Mouse (Mus musculus) lung, postnatal 4 days (tissue): ENCODE measurements around the gene Brat1.

ENCODE experiments used
- DNase-seq, 2 experiments: peaks; one replicate each; pipeline ENCODE4 v3.0.0; 2021

Brat1 gene

DNA sequence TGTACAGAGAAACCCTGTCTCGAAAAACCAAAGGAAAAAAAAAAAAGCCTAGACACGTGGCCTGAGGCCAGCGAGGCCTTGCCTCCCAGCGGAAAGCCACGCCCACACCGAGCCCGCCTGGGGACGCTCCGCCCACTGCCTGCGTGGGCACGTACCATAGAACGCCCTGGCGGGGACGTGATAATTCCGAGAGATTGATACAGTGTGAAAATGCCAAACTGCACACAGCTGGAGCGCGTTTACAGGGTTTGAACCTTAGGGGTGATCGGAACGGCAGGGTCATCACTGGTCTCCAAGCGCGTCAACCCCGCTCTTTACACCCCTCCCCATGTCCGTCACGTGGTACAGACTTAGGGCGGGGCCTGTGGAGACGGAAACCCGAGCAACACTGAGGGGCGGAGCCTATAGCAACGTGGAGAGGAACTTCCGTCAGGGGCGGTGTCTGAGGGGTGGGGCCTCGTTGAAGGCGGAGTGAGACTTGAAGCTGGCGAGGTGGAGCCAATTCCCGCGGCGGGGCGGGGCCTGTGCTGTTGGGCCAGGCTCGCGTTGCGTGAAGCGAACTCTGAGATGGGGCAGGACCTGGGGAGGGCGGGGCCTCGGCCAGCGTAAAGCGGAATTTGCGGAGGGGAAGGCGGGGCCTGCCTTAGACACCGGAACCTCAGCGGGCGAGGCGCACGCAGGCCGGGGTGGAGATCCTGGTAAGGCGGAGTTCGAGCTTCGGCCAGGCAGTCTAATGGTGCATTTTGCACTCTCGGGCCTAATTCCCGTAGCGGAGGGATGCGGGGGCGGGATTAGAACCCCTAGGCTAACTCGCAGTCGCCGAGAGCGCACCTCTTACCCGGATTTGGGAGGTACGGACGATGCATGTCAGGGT lies at the start of gene Brat1:
TSS of gene Brat1 (plus strand) at position 634 of the 874 bp plus-strand sequence.
- peak; percentile 100 for DNase-seq

DNA sequence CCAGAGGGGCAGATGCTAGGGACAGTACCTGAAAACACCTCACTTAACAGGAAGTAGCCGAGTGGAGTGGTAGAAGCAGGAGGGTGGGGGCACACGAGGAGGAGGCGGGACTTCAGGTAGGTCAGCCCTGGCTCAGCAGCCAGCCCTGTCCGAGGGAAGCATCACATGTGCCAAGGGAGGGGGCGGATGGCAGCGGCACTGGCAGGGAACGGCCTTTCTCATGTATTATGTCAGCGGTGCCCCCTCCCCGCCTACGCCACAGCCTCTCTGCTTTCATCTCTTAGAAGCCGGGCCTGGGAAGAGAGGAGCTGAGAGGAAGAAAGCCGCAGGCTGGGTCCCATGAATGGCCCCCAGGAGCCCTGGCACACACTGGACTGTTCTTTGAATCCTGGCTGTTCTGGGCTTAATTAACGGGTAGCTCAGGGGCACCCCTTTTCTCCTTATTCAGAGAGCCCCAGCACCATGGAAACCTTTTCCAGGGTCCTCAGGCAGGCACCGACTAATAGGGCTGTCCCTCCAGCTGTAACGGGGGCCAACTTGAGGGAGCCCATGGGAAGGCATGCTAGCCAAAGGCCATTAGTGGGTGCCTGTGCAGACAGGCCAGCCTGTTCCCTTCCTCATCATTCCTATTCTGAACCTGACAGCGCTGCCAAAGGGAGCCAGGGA lies 45.1 kb upstream of the Brat1 start:
- no peak for DNase-seq

DNA sequence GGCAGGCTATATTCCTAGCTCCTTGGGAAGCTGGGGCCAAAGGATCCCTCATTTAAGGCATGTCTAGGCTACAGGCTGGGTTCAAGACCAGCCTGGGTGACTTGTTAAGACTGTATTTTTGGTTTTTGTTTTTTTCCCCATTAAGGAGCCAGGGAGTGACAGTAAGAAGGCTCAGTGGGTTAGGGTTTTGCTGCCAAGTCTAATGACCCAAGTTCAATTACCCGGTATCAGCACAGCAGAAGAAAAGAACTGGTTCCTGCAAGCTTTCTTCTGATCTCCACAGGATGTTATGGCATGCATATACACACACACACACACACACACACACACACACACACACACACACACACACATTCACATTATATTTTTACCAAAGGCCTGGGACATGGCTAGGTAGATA lies 44.4 kb upstream of the Brat1 start:
- no peak for DNase-seq

DNA sequence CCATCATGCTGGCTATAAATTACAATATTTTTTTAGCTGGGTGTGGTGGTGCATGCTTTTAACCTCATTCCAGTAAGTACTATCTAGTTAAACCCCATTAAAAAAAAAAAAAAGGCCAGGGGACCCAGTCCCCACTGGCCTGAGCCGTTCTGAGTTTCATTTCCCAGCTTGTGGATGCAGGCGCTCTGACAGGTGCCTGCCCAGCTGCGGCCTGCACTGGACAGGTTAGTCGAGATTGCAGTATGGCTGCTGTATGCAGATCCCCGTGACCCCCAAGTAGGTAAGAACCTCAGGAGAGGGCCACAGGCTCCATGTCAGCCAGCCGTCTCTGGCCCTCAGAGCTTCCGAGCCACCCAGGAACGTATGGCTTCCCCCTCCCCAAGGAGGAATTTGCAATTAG lies 43.4 kb upstream of the Brat1 start:
- DNase-seq, result no peak

DNA sequence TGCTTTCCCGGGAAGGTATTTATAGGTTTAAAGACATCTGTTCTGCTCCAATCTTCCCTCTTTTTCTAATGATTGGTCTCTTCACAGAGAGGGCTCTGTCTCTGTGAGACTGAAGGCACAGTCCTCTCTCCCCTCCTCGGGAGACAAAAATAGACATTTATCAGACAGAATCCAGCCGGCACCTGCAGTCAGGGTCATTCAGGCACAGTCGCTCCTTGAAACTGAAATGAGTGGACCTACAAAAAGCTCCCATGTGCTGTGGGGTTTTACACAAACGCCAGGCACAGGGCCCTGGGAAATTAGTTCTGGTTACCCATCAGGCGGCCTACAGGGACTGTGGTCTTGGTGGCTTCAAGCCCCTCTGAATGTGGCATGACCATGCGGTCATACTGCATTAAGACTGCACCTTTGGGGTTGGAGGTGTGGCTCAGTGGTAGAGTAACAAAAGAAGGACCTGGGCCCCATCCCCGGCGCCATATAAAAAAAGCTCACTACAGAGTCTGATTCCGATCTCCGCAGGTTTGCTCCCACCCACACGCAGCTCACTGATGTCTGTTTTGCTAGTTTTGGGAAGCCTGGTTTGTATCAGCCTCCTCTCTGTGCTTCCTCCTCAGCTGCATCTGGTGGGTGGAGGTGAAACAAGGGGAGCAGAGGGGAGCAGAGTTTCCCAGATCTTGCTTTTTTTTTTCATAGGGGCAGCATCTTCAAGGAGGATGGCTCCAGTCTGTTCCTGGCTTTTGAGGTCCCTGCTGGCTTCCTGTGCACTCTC lies 42.8 kb upstream of the Brat1 start:
- DNase-seq, result no peak

DNA sequence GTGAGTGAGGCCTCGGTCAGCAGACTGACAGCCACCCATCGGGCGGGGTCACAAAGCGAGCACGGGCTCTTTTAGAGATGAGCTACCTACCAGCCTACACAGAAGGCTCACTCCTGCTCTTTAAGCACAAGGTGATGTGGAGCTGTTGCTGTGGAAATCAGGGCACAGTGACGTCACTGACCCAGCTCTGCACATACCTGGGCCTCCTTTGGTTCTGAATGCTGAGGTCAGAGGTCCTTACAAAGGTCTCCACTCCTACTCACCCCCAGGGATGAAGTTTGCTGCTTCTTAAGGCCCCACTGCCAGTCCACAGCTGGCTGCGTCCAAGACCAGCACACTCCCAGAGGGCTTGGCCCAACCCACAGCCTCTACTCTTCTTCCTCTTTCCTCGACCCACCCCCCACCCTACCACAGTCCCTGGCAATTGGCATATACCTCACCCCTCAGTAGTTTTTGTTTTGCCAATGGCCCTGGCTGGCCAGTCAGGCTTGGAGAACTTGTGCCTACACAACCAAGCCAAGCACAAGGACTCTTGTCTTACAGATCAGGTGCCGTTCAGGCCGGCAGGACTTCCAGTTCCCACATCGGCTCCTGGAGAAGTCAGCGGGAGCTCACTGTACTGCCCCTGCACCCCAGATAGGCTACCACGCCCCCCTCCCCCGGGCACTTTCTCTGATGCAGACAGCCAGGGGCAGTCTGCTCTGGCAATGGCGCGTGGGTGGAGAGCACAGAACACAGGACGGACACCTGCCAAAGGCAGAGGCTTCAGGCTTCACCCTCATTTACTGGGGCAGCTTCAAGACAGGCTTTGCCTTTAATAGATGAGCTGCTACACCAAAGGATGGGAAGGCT lies 41.8 kb upstream of the Brat1 start:
- no peak for DNase-seq

DNA sequence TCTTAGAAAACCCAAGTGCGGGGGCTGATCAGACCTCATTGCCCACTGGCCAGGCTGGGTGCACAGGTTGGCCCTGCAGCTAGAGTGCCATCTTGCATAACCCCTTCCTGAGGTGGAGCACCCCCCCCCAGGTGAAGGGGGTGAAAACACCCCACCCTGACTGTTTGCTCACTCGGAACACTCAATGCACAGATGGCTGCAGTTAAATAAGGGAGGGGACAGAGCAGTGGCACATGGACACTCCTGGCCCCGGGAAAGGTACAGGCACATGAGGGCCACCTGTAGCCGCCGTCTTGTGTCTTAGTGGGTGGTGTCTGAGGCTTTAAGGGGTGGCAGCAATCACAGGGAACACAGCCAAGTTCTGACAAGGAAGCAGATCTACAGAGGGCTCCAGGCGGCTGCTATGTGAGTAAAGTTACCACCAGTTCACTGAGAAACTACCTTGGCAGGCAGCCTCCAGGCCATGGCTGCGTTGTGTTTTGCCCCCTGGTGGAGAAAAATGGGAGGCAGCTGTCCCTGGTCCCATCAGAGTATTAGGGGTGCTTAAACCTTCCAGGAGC lies 41.1 kb upstream of the Brat1 start:
- DNase-seq, result peak; percentile 82 to 87

DNA sequence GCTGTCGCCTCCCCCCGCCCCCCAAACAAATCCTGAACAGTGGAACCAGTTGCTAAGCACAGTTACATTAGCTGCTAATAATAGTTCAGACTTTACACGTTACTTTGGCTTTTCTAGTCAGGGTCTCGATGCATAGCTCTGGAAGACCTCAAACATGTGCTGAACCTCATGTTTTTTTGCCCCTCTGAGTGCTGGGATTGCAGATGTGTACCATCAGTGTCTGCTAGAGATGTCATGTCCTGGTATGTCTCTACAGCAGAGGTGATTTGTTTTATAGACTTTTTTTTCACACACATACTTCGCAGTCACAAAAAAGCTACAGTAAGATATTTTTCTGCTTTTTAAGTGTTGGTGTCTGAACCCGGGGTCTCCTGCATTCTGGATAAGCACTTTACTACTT lies 32.7 kb upstream of the Brat1 start:
- no peak for DNase-seq

DNA sequence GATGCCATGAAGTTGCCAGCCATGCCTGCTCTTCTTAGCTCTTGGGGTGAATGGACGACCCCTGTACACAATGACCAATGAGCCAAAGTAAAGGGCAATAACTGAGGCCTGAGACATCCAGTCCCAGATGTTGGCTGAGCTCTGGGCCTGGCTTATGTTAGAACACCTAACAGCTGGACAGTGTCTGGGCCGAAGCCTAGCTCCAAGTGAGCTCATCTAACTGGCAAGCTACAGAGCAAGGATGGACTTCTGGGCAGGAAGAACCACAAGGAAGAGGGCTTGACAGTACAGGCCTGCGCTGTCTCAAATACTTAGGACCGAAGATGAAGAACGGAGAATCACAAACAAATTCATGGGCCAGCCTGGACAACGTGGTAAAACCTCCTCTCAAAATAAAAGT lies 32.2 kb upstream of the Brat1 start:
- DNase-seq, result peak in 1 of 2 experiments; percentile 42

DNA sequence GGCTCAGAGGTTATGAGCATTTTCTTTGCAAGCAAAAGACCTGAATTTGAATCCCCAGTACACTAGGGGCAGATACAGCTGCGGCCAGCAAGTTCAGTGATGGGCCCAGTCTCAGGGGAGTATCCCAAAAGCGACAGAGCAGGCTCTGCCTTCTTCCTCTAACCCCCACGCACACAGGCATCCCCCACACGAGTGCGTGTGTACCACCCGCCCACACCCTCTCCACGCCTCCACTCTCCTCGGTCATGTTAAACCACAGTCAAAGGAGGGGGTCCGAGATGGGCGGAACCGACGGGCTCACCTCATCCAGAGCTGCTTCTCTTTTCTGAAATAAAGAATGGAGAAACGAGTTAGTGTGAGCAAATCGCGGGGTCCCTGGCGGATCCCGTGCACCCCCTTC lies 30.8 kb upstream of the Brat1 start:
- no peak for DNase-seq

DNA sequence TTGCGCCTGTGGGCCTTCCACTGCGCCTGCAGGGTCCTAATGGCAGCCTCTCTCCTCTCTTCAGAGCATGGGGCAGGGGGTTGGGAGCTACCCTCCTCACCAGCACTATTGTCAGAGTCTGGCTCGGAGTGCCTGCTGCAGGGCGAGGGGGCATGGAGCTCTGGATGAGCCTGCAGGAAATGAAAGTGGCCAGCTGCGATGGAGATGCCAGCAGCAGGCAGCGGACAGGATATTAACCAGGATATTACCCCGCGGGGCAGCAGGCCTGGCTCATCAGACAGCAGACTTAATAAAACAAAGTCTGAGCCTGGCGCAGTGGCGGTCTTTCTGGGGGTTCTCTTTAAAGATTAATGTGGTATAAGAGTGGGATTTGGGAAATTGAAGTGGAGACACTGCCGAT lies 29.7 kb upstream of the Brat1 start:
- DNase-seq, result peak in 1 of 2 experiments; percentile 51

DNA sequence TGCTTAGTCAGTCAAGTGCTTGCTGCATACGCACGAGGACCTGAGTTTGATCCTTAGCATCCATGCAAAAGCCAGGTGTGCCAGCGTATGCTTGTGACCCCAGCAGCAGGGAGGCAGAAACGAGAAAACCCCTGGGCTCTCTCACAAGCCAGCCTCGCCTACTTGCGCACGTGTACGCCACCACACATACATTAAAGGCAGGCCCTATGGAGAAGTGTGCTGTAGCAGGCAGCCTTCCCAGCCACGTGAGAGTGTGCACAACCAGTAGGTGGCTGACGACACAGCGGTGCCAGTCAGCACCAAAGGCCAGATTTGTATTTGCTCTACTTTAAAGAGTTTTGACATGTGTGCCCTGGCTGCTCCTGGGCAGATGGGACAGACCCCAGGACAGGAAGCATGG lies 29.2 kb upstream of the Brat1 start:
- DNase-seq, result no peak

DNA sequence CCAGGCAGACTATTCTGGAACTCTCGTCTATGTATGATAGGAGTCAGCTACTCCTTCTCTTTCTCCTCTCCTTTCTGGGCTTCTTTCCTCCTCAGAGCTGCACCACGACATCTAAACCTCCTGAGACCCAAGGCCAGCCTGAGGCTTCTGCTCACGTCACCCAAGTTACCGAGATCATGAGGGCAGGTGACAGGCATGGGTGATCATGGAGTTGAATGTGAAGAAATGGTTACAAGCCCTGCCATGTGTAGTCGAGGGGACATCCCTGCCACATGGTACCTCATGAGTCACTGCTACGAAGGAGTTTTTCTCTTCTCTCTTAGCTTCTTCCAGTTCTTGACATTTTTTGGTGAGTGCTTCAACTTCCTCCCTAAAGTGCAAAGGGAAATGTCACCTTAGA lies 27.7 kb upstream of the Brat1 start:
- no peak for DNase-seq

DNA sequence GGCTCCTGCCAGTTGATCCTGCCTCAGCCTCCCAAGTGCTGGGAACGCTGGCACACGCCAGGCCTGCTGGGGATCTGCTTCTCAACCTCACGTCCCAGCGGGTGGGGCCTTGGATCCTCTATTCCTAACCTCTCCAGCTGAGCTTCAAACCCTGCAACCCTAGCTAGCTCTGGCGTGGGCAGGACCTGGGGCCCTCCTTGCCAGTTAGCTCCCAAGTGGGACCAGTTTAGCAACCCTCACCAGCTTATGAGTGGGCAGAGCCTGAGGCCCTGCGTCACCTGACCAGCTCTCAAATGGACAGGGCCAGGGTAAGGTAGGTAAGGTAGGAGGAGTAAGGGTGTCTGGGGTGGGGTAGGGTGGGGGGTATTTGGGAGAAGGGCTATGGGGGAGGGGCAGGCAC lies 24.8 kb upstream of the Brat1 start:
- DNase-seq, result no peak

DNA sequence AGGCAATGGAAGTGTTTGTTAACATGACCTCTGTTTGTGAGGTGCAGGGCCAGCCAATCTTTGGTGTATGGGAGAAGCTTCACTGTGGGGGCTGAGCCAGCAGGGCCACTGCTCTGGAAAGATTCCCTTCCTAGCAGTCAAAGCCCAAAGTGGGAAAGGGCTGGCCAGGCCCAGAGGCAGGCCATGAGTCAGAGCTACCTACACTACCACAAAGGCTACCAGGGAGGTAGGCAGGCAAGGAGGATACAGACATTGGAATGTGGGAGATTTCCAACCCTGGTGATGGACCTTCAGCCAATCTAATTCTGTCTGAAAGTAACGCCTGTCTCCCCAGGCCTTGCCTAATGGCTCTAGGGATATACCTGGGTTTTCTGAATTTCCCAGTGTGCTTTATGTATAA lies 23.9 kb upstream of the Brat1 start:
- DNase-seq, result peak in 1 of 2 experiments; percentile 37

DNA sequence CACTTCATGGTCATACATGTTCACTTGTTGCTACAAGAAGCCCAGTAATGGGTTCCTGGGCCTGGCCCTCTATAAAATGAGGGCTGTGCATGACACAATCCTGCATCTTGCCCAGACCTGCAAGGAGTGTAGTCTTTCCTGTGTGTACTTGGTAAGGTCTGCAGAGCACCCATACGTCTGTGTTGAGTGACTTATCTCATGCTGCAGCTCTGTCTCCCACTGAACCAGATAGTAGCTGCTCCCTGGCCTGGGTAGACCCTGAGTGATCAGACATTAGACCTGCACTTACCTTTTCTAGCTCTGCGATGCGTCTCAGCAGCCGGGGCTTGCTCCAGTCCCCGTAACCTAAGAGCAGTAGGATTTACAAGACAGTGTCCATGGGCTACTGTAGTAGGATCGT lies 22.7 kb upstream of the Brat1 start:
- DNase-seq, result no peak

DNA sequence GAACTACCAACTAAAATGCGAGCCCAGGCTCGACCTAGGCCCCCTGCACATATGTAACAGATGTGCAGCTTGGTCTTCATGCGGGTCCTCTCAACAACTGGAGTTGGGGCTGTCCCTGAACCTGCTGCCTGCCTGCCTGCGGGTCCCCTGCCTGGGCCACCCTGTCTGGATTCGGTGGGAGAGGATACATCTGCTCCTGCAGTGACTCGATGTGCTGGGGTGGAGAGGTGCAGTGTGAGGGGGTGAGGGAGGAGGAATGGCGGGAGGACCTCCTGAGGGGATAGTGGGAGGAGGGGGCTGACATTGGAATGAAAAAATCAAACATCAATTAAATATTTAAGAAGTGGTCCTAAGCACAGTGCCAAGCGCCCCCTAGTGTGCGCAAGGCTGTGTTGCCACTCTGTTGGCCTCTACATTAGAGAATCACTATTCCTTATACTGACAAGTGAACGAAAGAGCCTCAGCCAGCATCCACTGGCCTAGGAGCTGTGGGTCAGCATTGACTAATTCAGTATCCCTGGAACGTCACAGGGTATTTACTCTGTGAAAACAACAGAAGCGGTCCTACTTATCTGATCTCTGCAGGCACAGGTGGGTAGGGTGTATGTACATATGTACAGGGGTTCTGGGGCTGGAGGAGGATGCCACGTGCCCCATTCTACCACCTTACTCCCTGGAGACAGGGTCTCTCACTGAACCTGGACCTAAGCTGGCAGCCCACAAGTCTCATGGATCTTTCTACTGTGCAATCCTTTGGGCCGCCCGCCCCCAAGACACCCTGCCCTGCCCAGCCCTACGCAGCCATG lies 20.3 kb upstream of the Brat1 start:
- peak in 1 of 2 experiments; percentile 49 for DNase-seq

DNA sequence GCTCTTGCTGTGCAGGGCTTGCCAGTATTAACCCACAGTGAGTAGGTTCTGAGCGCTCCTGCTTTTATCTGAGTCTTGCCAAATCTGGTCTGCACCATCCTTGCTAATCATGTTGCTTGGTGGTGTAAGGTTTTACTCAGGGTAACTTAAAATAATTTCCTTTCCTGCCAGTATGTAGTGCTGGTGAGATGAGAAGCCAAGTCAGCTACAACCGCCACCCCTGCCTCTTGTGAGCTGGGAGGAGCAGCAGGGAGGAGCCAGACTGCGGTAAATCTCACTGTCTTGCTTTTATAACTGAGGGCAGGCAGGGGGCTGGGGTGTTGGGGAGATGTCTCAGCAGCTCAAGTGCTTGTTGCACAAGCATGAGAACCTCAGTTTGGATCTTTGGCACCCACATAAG lies 16.4 kb upstream of the Brat1 start:
- peak; percentile 47 to 82 for DNase-seq

DNA sequence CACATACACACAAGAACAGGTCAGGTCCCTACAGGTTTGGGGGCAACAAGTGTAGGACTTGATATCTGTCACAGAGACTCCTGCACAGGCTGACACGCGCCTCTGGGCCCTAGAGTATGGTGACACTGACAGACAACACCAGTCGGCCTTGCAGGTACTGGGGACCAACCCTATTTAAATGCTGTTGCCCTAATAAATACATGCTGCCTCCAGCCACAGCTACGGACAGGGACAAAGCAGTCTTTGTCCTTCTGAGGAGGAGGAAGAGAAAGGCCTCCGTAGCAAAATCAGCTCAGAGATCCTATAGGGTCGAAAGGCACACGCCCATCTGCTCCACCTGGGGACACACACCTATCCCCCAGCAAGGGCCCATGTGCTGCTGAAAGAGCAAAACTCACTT lies 8.8 kb upstream of the Brat1 start:
- no peak for DNase-seq

DNA sequence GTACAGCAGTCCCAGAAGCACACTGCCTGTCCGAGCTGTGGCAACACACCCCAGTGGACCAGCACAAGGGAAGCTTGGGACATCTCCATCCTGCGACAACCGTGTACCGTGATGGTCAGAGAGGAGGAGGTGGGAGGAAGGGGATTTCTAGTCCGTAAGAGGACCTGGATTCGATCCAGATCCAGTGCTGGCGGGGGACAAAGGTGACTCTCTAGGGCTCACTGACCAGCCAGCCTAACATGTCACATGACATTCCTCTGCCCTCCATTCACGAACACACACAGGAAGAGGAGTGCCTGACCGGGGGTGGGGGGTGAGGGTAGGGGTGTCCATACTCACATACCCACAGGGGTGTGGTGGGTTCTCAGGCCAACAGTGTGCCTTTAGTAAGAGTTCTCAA lies 5.0 kb upstream of the Brat1 start:
- no peak for DNase-seq

DNA sequence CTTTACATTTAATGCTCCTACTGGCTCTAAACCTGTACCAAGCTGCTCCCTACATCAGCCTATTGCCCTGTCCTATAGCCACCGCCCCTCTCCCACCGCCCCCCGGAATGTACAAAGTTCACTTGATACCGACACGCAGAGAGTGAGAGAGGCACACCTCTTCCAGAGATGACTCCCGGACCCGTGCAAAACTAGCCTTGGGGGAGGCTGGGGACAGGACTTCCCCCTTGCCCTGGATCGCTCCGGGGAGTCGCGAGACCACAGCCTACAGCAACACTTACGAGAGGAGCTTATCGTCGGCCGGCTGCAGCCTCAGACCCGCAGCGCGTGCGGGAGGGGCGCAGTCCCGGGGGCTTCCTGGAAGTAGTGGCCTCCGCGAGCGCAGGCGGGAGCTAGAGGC lies 3.1 kb upstream of the Brat1 start:
- no peak for DNase-seq
